Mouse (Mus musculus) limb, embryonic 12.5 days (tissue): ENCODE measurements around the gene Mtmr4. TPM values are rescaled to one million over a fixed set of nuclear protein-coding genes. Genes with fewer than 3 reads are reported as not detected.

Experiments used
- ATAC-seq: fragments of 200-750 bp; cut with Nextera tagmentation; 2 replicates; pipeline ENCODE4 v1.8.0; 2017; ENCODE audit warnings: low read depth, moderate TSS enrichment; ENCODE audit not compliant: insufficient number of reproducible peaks, insufficient read depth, low FRiP score, low TSS enrichment
- H3K27ac ChIP-seq: fragments of 300-500 bp; sonication (generic); 2 replicates; pipeline ENCODE4 v1.5.1; 2016; ENCODE audit warnings: mild to moderate bottlenecking, moderate library complexity
- H3K27me3 ChIP-seq: fragments of 300-500 bp; sonication (generic); 2 replicates; pipeline ENCODE4 v1.6.1; 2016; ENCODE audit warnings: mild to moderate bottlenecking, moderate library complexity
- H3K36me3 ChIP-seq: fragments of 300-500 bp; sonication (generic); 2 replicates; pipeline ENCODE4 v1.6.1; 2016; ENCODE audit warnings: mild to moderate bottlenecking, moderate library complexity
- H3K4me1 ChIP-seq: fragments of 300-500 bp; sonication (generic); replicated peaks from 2 replicates; pipeline ENCODE4 v1.6.1; 2016
- H3K4me2 ChIP-seq: fragments of 300-500 bp; sonication (generic); 2 replicates; pipeline ENCODE4 v1.6.1; 2016; ENCODE audit warnings: mild to moderate bottlenecking, moderate library complexity
- H3K4me3 ChIP-seq: fragments of 300-500 bp; sonication (generic); replicated peaks from 2 replicates; pipeline ENCODE4 v1.5.1; 2016; ENCODE audit warnings: mild to moderate bottlenecking
- H3K9ac ChIP-seq: fragments of 300-500 bp; sonication (generic); replicated peaks from 2 replicates; pipeline ENCODE4 v1.6.1; 2016; ENCODE audit warnings: mild to moderate bottlenecking, moderate library complexity
- H3K9me3 ChIP-seq: fragments of 300-500 bp; sonication (generic); 2 replicates; pipeline ENCODE4 v1.6.1; 2016; ENCODE audit warnings: mild to moderate bottlenecking, moderate library complexity
- WGBS: fragments of 180-500 bp; shearing (Covaris S2); methylation state at CpG from one replicate; pipeline ENCODE4 v1.1.7; 2016; 5-methylcytosine and 5-hydroxymethylcytosine counted together
- polyA plus RNA-seq: library from polyadenylated mRNA; unstranded; fragments of >200 nt; fragmentation: Nextera tagmentation; extraction: Ambion mirVana; gene quantifications from 2 replicates; pipeline ENCODE4 v1.2.1, GENCODE M21; 2016

The Mtmr4 gene
- polyA plus RNA-seq, 1 experiment from 2014 or later = 54.0 TPM

GRCm38 (mm10) chr11:87573751-87574150 lies 18.2 kb upstream of the Mtmr4 start:
- 69% methylated on average over 7 of the region's 7 CpGs for WGBS
- H3K36me3 ChIP-seq = no peaks in the 10 kb centered on the region
- no peak for ATAC-seq

GRCm38 (mm10) chr11:87574520-87575180 lies 17.3 kb upstream of the Mtmr4 start:
- 76% methylated on average over 21 of the region's 21 CpGs for WGBS
- Histone ChIP-seq H3K4me1 (peaks cover 11% of the 10 kb centered on the region), H3K9ac (no peak overlapping the region), H3K27ac (no peak overlapping the region), H3K36me3 (no peaks in the 10 kb centered on the region), H3K27me3 (peaks cover 20% of the 10 kb centered on the region; the same call in 1 of the 2 replicates), H3K4me3 (no peak overlapping the region), H3K4me2 (no peak overlapping the region), H3K9me3 (no peaks in the 10 kb centered on the region)
- no peak for ATAC-seq

More at GRCm38 (mm10) chr11:87573751-87574150, 18.2 kb upstream of the Mtmr4 start:
- H3K27me3 ChIP-seq = peaks cover 14% of the 10 kb centered on the region; the same call in 1 of the 2 replicates
- no peak overlapping the region for H3K4me2 ChIP-seq
- H3K27ac ChIP-seq = no peak overlapping the region
- no peak overlapping the region for H3K9ac ChIP-seq
- H3K4me3 ChIP-seq = no peak overlapping the region
- H3K9me3 ChIP-seq = no peaks in the 10 kb centered on the region
- peaks cover 11% of the 10 kb centered on the region for H3K4me1 ChIP-seq

GRCm38 (mm10) chr11:87577601-87578248 lies 14.2 kb upstream of the Mtmr4 start:
- Histone ChIP-seq H3K36me3 (no peaks in the 10 kb centered on the region), H3K4me3 (peak overlapping the region; percentile 56), H3K9me3 (no peaks in the 10 kb centered on the region), H3K27ac (no peak overlapping the region), H3K27me3 (peaks cover 22% of the 10 kb centered on the region; the same call in 1 of the 2 replicates), H3K9ac (peak overlapping the region; percentile 65; the same call in 1 of the 2 replicates), H3K4me2 (peak overlapping the region; percentile 92), H3K4me1 (peaks cover 11% of the 10 kb centered on the region)
- ATAC-seq = no peak
- 20% methylated on average over 6 of the region's 6 CpGs for WGBS

- H3K4me3 ChIP-seq = peak overlapping the region; percentile 56
- no peaks in the 10 kb centered on the region for H3K36me3 ChIP-seq
- 0 out of 2 replicates have a peak overlapping the region, but pooled peaks have one; percentile 29 for H3K27ac ChIP-seq
- H3K27me3 ChIP-seq = peaks cover 22% of the 10 kb centered on the region; the same call in 1 of the 2 replicates
- H3K4me1 ChIP-seq = peaks cover 11% of the 10 kb centered on the region
- peak overlapping the region; percentile 65 for H3K9ac ChIP-seq
- H3K9me3 ChIP-seq = no peaks in the 10 kb centered on the region
- WGBS = under 1% methylated on average over 40 of the region's 40 CpGs
- H3K4me2 ChIP-seq = peak overlapping the region; percentile 92
- ATAC-seq = peak; percentile 84
These were observed 13.6 kb upstream of the Mtmr4 start for GRCm38 (mm10) chr11:87578249-87578962.

GRCm38 (mm10) chr11:87578963-87579601 lies 12.9 kb upstream of the Mtmr4 start:
- peak overlapping the region; percentile 56 for H3K4me3 ChIP-seq
- peak overlapping the region; percentile 92 for H3K4me2 ChIP-seq
- no peaks in the 10 kb centered on the region for H3K9me3 ChIP-seq
- H3K27me3 ChIP-seq = peaks cover 22% of the 10 kb centered on the region; the same call in 1 of the 2 replicates
- ATAC-seq = 0 out of 2 replicates have a peak, but pooled peaks have one; percentile 24
- H3K4me1 ChIP-seq = peaks cover 11% of the 10 kb centered on the region
- 20% methylated on average over 10 of the region's 10 CpGs for WGBS
- no peak overlapping the region for H3K27ac ChIP-seq
- peak overlapping the region; percentile 65 for H3K9ac ChIP-seq
- no peaks in the 10 kb centered on the region for H3K36me3 ChIP-seq

- H3K4me1 ChIP-seq = peaks cover 11% of the 10 kb centered on the region
- no peak overlapping the region for H3K4me3 ChIP-seq
- H3K4me2 ChIP-seq = 0 out of 2 replicates have a peak overlapping the region, but pooled peaks have one; percentile 92
- WGBS = 38% methylated on average over 1 of the region's 1 CpGs
- no peaks in the 10 kb centered on the region for H3K9me3 ChIP-seq
- H3K9ac ChIP-seq = no peak overlapping the region
- peaks cover 22% of the 10 kb centered on the region; the same call in 1 of the 2 replicates for H3K27me3 ChIP-seq
- ATAC-seq = no peak
- H3K27ac ChIP-seq = no peak overlapping the region
- H3K36me3 ChIP-seq = no peaks in the 10 kb centered on the region
These were observed 12.2 kb upstream of the Mtmr4 start for GRCm38 (mm10) chr11:87579713-87580112.

GRCm38 (mm10) chr11:87580543-87581085 lies 11.3 kb upstream of the Mtmr4 start:
- no peak overlapping the region for H3K27ac ChIP-seq
- no peaks in the 10 kb centered on the region for H3K9me3 ChIP-seq
- no peak overlapping the region for H3K4me3 ChIP-seq
- peaks cover 22% of the 10 kb centered on the region; the same call in 1 of the 2 replicates for H3K27me3 ChIP-seq
- ATAC-seq = no peak
- H3K36me3 ChIP-seq = no peaks in the 10 kb centered on the region
- H3K4me1 ChIP-seq = peaks cover 11% of the 10 kb centered on the region
- no peak overlapping the region for H3K9ac ChIP-seq
- H3K4me2 ChIP-seq = no peak overlapping the region
- WGBS = 55% methylated on average over 10 of the region's 10 CpGs

GRCm38 (mm10) chr11:87581161-87581865 lies 10.6 kb upstream of the Mtmr4 start:
- Histone ChIP-seq H3K36me3 (no peaks in the 10 kb centered on the region), H3K4me3 (no peak overlapping the region), H3K4me1 (peaks cover 11% of the 10 kb centered on the region), H3K4me2 (no peak overlapping the region), H3K27ac (no peak overlapping the region), H3K27me3 (peaks cover 22% of the 10 kb centered on the region; the same call in 1 of the 2 replicates), H3K9ac (no peak overlapping the region), H3K9me3 (no peaks in the 10 kb centered on the region)
- WGBS = 83% methylated on average over 12 of the region's 12 CpGs
- no peak for ATAC-seq

- H3K4me1 ChIP-seq = peaks cover 9% of the 10 kb centered on the region
- no peaks in the 10 kb centered on the region for H3K9me3 ChIP-seq
- 82% methylated on average over 8 of the region's 8 CpGs for WGBS
- no peak for ATAC-seq
- H3K27ac ChIP-seq = no peak overlapping the region
- no peak overlapping the region for H3K4me3 ChIP-seq
- no peaks in the 10 kb centered on the region for H3K36me3 ChIP-seq
- H3K9ac ChIP-seq = no peak overlapping the region
- peaks cover 19% of the 10 kb centered on the region; the same call in 1 of the 2 replicates for H3K27me3 ChIP-seq
- H3K4me2 ChIP-seq = no peak overlapping the region
These were observed 9.8 kb upstream of the Mtmr4 start for GRCm38 (mm10) chr11:87581933-87582710.
